Mouse (Mus musculus) fat pad, adult 2 months (tissue): ENCODE results near the gene Prrg3.
"Not testable (repeated sequence)": the region's sequence is repeated elsewhere in the genome, so short reads cannot be mapped to it uniquely, and the experiment has no call there.

Source experiments
- DNase-seq: peaks from one replicate; pipeline ENCODE4 v3.0.0-alpha.2; 2011; ENCODE audit warnings: low read depth, low spot score; ENCODE audit errors: extremely low read depth

Gene Prrg3

GRCm38 (mm10) chrX:71962073-71963051 is at the start of gene Prrg3:
Prrg3 (plus strand) TSS chrX:71962624.
- no peak for DNase-seq

- DNase-seq = no peak
Measured at GRCm38 (mm10) chrX:71946631-71947030, 15.8 kb upstream of the Prrg3 start.

GRCm38 (mm10) chrX:71958366-71958765 is 4.1 kb upstream of the Prrg3 start:
- no peak for DNase-seq

DNA sequence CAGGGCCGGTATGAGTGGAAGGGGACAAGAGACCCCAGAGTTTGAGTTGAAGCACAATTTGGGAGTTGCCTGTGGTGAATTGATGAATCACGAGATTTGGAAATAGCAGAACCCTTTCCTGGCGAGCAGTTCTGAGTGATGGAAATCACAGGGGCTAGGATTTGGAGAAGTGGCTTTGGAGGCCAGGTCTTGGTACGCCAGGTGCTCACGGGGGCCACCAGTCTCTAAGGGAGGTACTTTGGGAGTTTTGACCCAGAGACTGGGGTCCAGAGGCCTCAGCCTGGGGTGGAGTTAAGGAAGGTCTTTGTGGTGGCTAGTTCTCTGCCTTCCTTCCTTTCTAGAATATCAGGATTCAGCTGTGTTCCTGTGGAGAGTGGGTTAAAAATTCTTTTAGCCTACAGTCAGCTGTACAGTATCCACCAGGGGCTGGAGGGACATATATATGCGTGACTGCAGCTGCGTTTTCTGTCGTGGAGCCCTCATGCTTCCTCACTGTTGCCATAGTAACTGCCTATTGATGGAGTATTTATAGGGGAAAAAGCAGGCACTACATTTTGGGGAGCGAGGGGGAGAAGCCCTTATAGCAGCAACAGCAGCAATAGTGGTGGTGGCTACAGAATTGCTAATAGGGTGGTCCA is 970 bp downstream of the Prrg3 start:
- DNase-seq = no peak

GRCm38 (mm10) chrX:71968216-71968615 is 5.8 kb downstream of the Prrg3 start:
- DNase-seq = no peak

DNA sequence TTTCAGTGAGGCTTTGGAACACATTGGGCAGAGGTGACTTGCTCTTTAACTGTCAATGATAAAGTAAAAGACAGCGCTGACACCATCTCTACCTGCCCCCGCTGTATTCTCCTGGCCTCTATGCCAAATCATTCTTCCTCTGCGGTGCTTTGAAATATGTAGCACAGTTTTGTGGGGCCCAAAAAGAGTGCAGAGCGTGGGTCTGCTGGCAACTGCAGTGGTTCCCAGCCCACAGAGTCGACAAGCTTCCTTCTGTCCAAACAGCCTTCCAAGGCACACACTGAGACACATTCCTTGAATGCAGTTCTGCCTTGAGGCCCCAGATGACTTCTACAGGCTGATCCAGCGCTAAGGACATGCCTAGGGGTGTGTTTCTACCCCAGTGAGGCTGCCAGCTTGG is 6.4 kb downstream of the Prrg3 start:
- DNase-seq = no peak

DNA sequence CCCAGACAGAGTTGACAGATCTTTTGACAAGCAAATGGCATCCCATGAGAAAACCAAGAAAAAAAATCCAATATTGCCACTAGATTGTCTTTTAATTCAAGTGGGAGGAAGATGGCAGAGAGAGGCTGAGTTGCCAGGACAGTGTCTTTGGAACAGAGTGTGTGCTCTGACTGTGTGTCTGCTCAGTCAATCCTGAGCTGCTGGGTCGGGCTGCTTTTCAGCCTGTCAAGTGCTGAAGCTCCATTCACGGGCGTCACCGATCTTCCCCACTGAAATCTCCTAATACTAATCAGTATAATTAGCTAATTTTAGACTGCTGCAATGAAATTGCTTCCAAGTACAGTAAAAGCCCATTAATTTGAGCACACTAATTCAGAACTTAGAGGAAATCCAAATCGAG is 8.9 kb downstream of the Prrg3 start:
- no peak for DNase-seq

DNA sequence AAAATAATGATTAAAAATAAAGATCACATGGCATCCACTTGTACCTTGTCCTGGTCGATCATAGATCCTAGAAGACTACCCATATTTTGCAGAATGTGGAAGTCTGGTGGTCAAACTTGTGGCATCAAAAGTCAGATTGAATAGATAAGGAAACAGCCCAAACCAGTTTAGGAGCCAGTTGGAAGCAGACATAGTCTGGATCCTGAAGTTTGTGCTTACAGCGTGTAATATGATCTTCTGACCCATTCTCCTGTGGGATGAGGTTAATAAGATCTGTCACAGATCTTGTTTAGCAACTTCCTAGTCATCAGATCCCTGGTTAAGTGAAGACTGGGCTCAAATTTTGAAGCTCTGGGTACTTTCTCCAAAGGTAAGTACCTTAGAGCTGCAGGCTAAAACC is 10.3 kb downstream of the Prrg3 start, which contains the start of gene Fate1:
Gene Fate1, plus strand, starts transcription at position 301 of the 400 bp plus-strand sequence.
- no peak for DNase-seq

GRCm38 (mm10) chrX:71977681-71978080 is 15.3 kb downstream of the Prrg3 start:
- not testable (repeated sequence) for DNase-seq

- DNase-seq = no peak
Measured at GRCm38 (mm10) chrX:71980443-71980842, 18.0 kb downstream of the Prrg3 start.

- DNase-seq = no peak
Measured at GRCm38 (mm10) chrX:71981322-71981721, 18.9 kb downstream of the Prrg3 start.

DNA sequence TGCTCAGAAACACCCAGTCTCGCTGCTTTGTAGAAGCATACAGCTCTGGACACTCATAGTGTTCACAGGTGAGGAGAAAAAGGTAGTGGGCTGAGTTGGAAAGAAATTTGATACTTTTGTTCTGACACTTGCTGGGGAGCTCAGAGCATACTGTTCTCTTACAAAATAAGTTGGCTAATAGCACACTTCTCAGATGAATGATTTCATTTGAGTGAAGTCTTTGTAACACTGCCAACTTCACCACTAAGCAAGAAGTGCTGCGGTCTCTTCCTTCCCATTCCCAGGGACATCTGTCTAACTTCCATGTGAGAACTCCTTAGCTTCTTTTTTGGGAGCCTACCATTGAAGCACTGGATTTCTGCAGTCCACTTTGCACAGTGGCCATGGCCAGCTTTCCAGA is 20.8 kb downstream of the Prrg3 start:
- DNase-seq = no peak

GRCm38 (mm10) chrX:71983775-71984174 is 21.4 kb downstream of the Prrg3 start:
- DNase-seq = no peak

DNA sequence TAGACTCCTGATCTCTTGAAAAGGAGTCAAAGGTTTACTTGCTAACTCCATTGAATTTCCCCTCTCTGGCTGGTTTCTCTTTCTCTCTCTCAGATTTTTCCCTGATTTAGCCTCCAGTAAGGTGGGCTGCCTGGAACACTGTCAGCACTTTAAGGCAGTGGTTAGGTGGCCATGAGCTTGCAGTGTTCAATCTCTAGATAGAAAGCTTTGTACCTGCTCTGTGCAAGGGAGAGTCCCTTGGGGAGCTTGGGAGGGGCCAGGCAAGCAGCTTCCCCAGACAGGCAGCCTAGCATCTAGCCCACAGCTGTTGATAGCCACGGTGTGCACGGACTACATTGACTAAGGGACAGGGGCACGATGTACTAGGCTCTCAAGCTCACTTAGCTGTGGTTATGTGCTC is 29.1 kb downstream of the Prrg3 start, which contains the start of gene Cnga2:
Gene Cnga2, plus strand, starts transcription at position 301 of the 400 bp plus-strand sequence.
- no peak for DNase-seq

DNA sequence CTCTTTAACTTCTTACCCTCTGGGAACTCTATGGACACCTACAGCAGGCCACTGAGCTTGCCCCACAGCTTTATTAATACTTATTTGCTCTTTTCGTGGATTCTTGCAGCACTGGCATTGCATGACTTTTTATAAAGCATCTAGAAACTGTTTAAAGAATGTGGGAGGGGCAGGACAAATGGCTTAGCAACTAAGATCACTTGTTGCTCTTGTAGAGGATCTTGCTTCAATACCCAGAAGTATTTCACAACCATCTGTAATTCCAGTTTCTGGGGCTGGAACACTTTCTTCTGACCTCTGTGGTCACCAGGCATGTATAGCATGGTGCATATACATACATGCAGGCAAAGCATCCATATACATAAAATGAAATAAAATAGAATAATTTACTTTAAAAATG is 33.5 kb downstream of the Prrg3 start:
- DNase-seq = no peak

DNA sequence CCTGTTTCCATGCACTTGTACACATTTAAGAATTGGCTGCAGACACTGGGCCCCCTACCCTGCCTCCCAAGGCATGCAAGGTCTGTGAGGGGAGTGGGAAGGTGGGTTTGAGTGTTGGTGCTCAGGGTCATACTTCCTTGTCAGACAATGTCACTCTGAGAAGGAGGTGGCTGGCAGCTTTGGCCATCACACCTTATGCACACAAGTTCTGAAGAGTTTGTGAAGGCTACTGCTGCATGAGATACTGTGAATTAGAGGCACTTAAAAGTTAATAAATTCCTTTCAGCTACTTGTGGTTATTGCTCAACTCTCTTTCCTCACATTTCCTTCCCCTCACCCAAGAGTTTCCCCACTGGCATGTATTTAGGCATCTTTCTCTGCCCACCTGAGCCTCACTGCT is 47.5 kb downstream of the Prrg3 start:
- no peak for DNase-seq

GRCm38 (mm10) chrX:72012236-72012635 is 49.8 kb downstream of the Prrg3 start:
- DNase-seq = no peak

DNA sequence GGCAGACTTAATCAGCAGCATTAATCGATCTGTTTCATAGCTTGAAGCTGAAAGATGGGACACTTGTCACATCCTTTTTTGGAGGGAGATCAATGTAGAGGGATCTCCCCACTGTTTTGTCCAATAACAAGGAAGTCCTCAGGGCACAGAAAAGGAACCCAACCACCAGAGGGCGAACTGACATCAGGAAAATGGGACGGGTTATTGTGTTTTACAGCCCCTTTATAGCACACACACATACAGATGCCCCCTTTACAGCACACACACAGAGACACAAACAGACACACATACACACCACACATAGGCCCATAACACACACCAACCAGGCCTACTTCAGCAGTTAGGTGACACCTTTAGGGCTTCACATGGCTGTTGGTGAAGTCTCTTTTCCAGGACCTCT is 50.4 kb downstream of the Prrg3 start:
- DNase-seq = no peak

GRCm38 (mm10) chrX:72022241-72022640 is 59.8 kb downstream of the Prrg3 start:
- no peak for DNase-seq
